Mouse (Mus musculus) limb, embryonic 14.5 days (tissue): ENCODE measurements at regions not wholly inside any gene's neighbourhood (a gene's known extent, or its start where the extent isn't known, plus 50 kb on each side); places are given as distances from the start of the nearest gene placed in this dataset.
A peak's percentile ranks its signal among the peaks of the same experiment; 100 is the strongest.

Source experiments
- ATAC-seq: fragments of 200-750 bp; cut with Nextera tagmentation; 2 replicates; pipeline ENCODE4 v1.8.0; 2017; ENCODE audit warnings: low read depth, moderate number of reproducible peaks, moderate TSS enrichment; ENCODE audit not compliant: low FRiP score
- DNase-seq: peaks from one replicate; pipeline ENCODE4 v3.0.0-alpha.2; 2015; ENCODE audit warnings: low spot score
- H3K27ac ChIP-seq: fragments of 300-500 bp; sonication (generic); replicated peaks from 2 replicates; pipeline ENCODE4 v1.5.1; 2014; ENCODE audit warnings: low read depth, mild to moderate bottlenecking, low read length, moderate library complexity, mixed read lengths
- H3K27me3 ChIP-seq: fragments of 300-500 bp; sonication (generic); 2 replicates; pipeline ENCODE4 v1.6.1; 2014; ENCODE audit warnings: low read length, mixed read lengths; ENCODE audit not compliant: control insufficient read depth, insufficient read depth
- H3K36me3 ChIP-seq: fragments of 300-500 bp; sonication (generic); 2 replicates; pipeline ENCODE4 v1.6.1; 2014; ENCODE audit warnings: mild to moderate bottlenecking, low read length, moderate library complexity, mixed read lengths; ENCODE audit not compliant: control insufficient read depth, insufficient read depth
- H3K4me1 ChIP-seq: fragments of 300-500 bp; sonication (generic); 2 replicates; pipeline ENCODE4 v1.6.1; 2014; ENCODE audit warnings: antibody characterized with exemption, low read length, mixed read lengths; ENCODE audit not compliant: control insufficient read depth, insufficient read depth
- H3K4me2 ChIP-seq: fragments of 300-500 bp; sonication (generic); replicated peaks from 2 replicates; pipeline ENCODE4 v1.6.1; 2014; ENCODE audit warnings: low read depth, mild to moderate bottlenecking, low read length, moderate library complexity; ENCODE audit not compliant: severe bottlenecking
- H3K4me3 ChIP-seq: fragments of 300-500 bp; sonication (generic); replicated peaks from 2 replicates; pipeline ENCODE4 v1.5.1; 2014; ENCODE audit warnings: low read length
- H3K9ac ChIP-seq: fragments of 300-500 bp; sonication (generic); 2 replicates; pipeline ENCODE4 v1.6.1; 2014; ENCODE audit warnings: mild to moderate bottlenecking, low read depth, low read length, moderate library complexity; ENCODE audit not compliant: severe bottlenecking
- H3K9me3 ChIP-seq: fragments of 300-500 bp; sonication (generic); 2 replicates; pipeline ENCODE4 v1.6.1; 2016; ENCODE audit warnings: low read length; ENCODE audit not compliant: control insufficient read depth
- POLR2A ChIP-seq: fragments of 200-500 bp; IDR thresholded peaks from 2 replicates; pipeline ENCODE4 v1.8.0; 2012; ENCODE audit warnings: inconsistent platforms, mild to moderate bottlenecking, moderate library complexity, borderline replicate concordance; ENCODE audit not compliant: insufficient read depth, insufficient read length; ENCODE audit errors: extremely low read depth
- WGBS: fragments of 180-500 bp; shearing (Covaris S2); extraction: QIAGEN DNeasy Blood & Tissue Kit; methylation state at CpG from one replicate; pipeline ENCODE4 v1.1.7; 2014; 5-methylcytosine and 5-hydroxymethylcytosine counted together

GRCm38 (mm10) chr4:54118179-54118846, 292.5 kb downstream of the Tmem38b start:
- 91% methylated on average over 6 of the region's 6 CpGs for WGBS
- DNase-seq: peak; percentile 2
- no peak overlapping the region for H3K4me2 ChIP-seq
- no peaks in the 10 kb centered on the region for H3K9me3 ChIP-seq
- no peak overlapping the region for H3K4me3 ChIP-seq
- no peaks in the 10 kb centered on the region for H3K27me3 ChIP-seq
- H3K9ac ChIP-seq: no peak overlapping the region
- H3K4me1 ChIP-seq: peaks cover 14% of the 10 kb centered on the region
- TF ChIP-seq POLR2A: no peak
- no peak overlapping the region for H3K27ac ChIP-seq
- no peak for ATAC-seq
- no peaks in the 10 kb centered on the region for H3K36me3 ChIP-seq

DNA sequence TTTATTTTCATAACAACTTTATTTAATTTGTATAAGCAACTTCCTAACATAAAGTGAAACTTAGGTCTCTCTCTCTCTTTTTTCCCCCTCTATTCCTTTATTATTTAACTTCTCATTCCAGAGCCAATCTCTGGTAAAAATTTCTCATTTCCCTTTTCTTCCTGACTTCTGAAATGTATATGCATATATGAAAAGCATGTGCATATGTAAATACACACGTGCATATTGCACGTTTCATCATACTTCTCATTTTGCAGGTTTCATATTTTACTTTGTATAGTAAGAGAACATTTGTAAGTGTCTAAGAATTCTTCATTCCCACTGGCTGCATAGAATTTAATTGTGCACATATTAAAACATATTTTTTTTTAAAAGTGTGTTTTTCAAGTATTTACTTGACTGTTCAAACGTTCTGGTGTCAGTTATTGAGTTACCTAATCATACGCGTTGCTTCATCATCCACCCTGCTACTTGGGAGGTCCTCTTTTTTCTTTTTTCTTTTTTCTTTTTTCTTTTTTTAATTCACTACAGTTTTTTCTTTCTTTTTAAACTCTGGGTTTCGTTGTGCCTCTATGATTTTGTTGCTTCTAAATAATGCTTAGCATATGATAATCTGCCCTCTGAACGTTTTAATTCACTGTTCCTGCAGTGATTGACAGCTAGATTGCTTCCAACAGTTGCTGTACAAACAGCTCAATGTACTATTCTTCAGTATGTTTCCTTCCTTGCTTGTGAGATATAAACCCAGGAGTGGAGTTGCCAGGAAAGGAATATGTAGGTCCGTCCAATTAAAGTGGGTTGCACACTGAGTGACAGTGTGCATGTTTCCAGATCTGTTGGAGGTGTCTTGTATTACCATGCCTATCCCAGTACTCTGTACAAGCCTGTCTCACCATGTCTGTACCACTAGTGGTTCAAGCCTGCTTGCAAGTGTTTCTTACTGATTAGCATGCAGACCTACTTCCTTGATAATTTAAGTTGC, 303.2 kb downstream of the Tmem38b start:
- H3K27me3 ChIP-seq: no peaks in the 10 kb centered on the region
- ATAC-seq (no peak), DNase-seq (peak; percentile 2)
- H3K4me3 ChIP-seq: no peak overlapping the region
- WGBS: 64% methylated on average over 8 of the region's 8 CpGs
- H3K4me1 ChIP-seq: no peaks in the 10 kb centered on the region
- TF ChIP-seq POLR2A: no peak
- H3K27ac ChIP-seq: no peak overlapping the region
- no peak overlapping the region for H3K9ac ChIP-seq
- no peaks in the 10 kb centered on the region for H3K9me3 ChIP-seq
- H3K36me3 ChIP-seq: no peaks in the 10 kb centered on the region
- no peak overlapping the region for H3K4me2 ChIP-seq

GRCm38 (mm10) chr4:54156146-54156545, 330.3 kb downstream of the Tmem38b start:
- 91% methylated on average over 4 of the region's 4 CpGs for WGBS
- H3K9me3 ChIP-seq: no peaks in the 10 kb centered on the region
- ATAC-seq: no peak
- no peak overlapping the region for H3K4me3 ChIP-seq
- no peak for TF ChIP-seq POLR2A
- no peaks in the 10 kb centered on the region for H3K36me3 ChIP-seq
- no peak overlapping the region for H3K27ac ChIP-seq
- no peaks in the 10 kb centered on the region for H3K4me1 ChIP-seq
- no peak overlapping the region for H3K9ac ChIP-seq
- no peak overlapping the region for H3K4me2 ChIP-seq
- DNase-seq: no peak
- H3K27me3 ChIP-seq: no peaks in the 10 kb centered on the region

DNA sequence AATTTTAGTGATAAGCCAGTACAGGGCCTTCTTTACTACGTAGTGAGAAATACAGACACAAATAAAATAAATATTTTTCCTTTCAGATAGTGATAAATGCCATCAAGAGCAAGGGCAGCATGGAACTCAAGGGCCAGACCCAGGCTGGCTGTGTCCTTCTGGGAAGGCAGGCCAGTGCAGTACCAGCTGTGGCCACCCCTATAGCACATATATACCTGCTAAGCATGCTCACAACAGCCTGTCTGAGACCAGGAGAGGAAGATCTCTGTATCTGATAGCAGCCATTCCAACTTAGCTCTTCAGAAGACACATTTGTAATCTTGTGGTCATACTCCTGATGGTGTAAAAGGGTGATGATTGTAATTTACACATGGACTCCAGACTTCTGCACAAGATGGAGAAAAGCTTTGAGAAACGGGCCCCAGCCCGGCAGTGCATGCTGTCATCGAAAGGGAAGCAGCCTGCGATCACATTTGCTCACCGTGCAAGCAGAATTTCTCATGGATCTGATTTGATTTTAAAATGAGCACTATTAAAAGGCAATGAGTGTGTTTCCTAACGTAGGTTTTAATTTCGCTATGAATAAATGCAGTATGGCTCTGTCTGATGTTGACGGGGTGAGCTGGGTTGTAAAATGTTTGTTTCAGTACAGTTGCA, 335.6 kb downstream of the Tmem38b start:
- Histone ChIP-seq H3K27ac (no peak overlapping the region), H3K9ac (no peak overlapping the region), H3K4me1 (0 out of 2 replicates have a peak, but pooled peaks cover 5% of the 10 kb centered on the region), H3K9me3 (no peaks in the 10 kb centered on the region), H3K27me3 (no peaks in the 10 kb centered on the region), H3K4me3 (no peak overlapping the region), H3K4me2 (no peak overlapping the region), H3K36me3 (no peaks in the 10 kb centered on the region)
- TF ChIP-seq POLR2A: no peak
- WGBS: 41% methylated on average over 9 of the region's 9 CpGs
- DNase-seq (no peak), ATAC-seq (no peak)

GRCm38 (mm10) chr4:54162308-54162707, 336.5 kb downstream of the Tmem38b start:
- Histone ChIP-seq H3K4me1 (0 out of 2 replicates have a peak, but pooled peaks cover 5% of the 10 kb centered on the region), H3K4me3 (no peak overlapping the region), H3K27me3 (no peaks in the 10 kb centered on the region), H3K9ac (no peak overlapping the region), H3K9me3 (no peaks in the 10 kb centered on the region), H3K36me3 (no peaks in the 10 kb centered on the region), H3K4me2 (no peak overlapping the region), H3K27ac (no peak overlapping the region)
- ATAC-seq (no peak), DNase-seq (no peak)
- no peak for TF ChIP-seq POLR2A
- WGBS: 53% methylated on average over 8 of the region's 8 CpGs
